Mouse (Mus musculus): ENCODE results near the gene Lrrc9. TPM values are rescaled to one million over a fixed set of nuclear protein-coding genes. Genes with fewer than 3 reads are reported as not detected.

Lrrc9 gene
- total RNA-seq, 2 experiments from 2014 or later = 1.1 to 2.1 TPM

DNA sequence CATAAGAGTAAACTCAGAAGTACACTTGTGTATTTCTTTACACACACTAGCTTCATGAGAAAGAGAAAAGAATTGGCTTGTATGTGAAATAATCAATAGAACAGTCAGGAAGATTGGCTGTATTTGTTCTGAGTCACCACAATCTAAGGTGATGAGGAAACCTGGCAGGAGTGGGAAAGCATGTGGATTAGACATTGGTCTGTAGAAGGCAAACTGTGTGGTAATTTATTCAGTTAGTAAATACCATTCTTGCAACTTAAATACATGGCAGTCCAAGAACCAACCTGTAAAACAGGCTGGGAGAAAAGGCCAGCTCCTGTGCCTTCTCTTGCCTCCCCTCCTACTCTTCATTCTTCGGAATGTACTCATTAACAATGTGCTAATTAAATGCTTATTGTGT, 25.6 kb downstream of the Lrrc9 start:
- DNase-seq (ENCODE audit: extremely low spot score in 1 of 2, low spot score in 1 of 2) = no peak

- no peak for DNase-seq (ENCODE audit: extremely low spot score in 1 of 2, low spot score in 1 of 2)
Observed at GRCm38 (mm10) chr12:72467789-72468188, 26.1 kb downstream of the Lrrc9 start.

DNA sequence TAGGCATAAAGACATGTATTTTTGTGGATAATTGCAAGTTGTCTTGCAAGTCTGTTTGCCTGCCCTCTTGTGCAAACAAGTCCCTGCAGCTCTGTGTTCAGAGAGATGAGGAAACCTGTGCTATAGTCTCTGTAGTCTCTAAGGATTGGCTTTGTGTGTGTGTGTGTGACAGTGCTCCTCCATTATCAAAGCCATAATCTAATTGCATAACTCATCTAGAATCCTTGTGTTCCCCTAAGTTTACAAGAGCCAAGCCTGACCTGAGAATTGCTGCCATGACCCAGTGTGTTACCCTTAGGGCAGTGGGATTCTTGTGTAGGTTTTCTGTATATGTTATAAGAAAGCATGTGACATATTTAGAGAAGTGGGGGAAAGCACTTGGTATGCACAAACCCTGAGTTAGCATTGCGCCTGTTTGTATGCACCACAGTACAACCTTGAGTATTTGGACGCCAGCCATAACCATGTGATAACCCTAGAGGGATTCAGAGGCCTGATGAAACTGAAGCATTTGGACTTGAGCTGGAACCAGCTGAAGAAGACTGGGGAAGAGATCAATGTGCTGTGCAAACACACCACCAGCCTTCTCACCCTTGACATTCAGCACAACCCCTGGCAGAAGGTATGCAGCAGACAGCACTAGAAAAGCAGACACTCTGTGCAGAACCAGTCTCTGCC, 35.2 kb downstream of the Lrrc9 start:
- DNase-seq (ENCODE audit: extremely low spot score in 1 of 2, low spot score in 1 of 2) = no peak

GRCm38 (mm10) chr12:72482226-72482625, 40.6 kb downstream of the Lrrc9 start:
- DNase-seq (ENCODE audit: extremely low spot score in 1 of 2, low spot score in 1 of 2) = no peak

GRCm38 (mm10) chr12:72484872-72485271, 43.2 kb downstream of the Lrrc9 start:
- no peak for DNase-seq (ENCODE audit: extremely low spot score in 1 of 2, low spot score in 1 of 2)

DNA sequence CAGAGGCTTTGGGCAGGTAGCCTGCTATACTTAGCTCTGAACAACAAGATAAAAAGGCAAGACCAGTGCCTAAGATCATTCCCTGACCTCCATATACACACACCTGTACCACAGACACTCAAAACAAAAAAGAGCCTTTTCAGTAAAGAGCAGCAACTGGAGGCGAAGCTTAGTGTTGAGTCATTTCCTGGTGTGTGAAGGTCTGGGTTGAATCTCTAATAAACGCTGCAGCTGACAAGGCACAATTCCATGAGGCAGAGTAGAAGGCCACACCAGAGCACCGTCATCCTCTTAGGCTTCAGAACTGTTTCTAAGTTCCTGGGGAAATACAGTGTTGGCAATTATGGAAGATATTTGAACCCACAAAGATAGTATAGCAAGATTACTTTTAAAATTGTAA, 45.8 kb downstream of the Lrrc9 start:
- DNase-seq (ENCODE audit: extremely low spot score in 1 of 2, low spot score in 1 of 2) = no peak

DNA sequence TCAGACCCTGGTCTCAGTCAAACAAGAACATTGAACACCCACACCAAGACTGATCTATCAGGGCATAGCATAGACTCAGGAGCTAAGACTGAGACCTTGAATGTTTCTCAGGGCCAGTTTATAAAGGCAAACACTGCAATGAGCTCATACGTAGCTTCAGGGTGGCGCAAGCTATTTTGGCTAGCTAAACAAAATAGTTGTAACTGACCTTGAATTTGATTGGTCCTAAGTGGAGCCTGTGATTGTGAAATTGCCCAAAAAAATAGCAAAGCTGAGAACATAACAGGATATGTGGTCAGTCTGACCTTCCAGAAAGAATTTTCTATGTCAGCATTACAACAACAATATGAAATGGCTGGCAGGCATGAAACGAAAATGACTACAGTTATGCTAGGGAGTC, 48.3 kb downstream of the Lrrc9 start:
- DNase-seq (ENCODE audit: extremely low spot score in 1 of 2, low spot score in 1 of 2) = no peak

DNA sequence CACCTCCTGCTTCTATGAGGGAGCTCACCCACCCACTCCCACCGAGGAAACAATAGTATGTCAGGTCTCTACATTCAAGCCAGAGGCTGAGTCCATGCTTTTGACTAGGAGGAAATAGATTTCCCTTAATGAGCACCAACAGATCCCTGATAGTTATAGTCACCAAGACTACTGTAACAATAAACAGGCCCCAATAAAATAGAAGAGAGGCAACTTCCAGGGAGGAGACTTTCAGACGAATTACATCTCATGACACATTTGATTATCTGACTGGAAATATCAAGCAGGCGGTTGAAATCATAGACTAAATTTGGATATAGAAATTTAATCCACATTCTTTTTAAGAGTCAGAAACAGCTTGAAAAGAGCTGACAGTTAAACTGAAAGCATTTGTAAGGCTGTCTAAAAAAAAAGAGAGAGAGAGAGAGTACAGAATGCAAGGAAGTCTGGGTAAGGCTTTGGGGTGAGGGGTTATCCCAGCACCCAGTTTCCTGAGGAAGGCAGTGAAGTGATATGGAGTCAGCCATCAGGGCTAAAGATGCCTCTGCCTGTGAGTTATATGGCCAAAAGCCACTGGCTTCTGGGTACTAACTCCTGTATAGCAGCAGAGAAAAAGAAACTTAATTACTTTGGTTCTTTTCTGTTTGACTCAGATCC, 49.5 kb downstream of the Lrrc9 start:
- no peak for DNase-seq (ENCODE audit: extremely low spot score in 1 of 2, low spot score in 1 of 2)

GRCm38 (mm10) chr12:72496866-72497600, 55.4 kb downstream of the Lrrc9 start:
- DNase-seq (ENCODE audit: extremely low spot score in 1 of 2, low spot score in 1 of 2) = no peak

GRCm38 (mm10) chr12:72509606-72510005, 67.9 kb downstream of the Lrrc9 start:
- no peak for DNase-seq (ENCODE audit: extremely low spot score in 1 of 2, low spot score in 1 of 2)

GRCm38 (mm10) chr12:72515446-72515845, 73.8 kb downstream of the Lrrc9 start:
- no peak for DNase-seq (ENCODE audit: extremely low spot score in 1 of 2, low spot score in 1 of 2)

DNA sequence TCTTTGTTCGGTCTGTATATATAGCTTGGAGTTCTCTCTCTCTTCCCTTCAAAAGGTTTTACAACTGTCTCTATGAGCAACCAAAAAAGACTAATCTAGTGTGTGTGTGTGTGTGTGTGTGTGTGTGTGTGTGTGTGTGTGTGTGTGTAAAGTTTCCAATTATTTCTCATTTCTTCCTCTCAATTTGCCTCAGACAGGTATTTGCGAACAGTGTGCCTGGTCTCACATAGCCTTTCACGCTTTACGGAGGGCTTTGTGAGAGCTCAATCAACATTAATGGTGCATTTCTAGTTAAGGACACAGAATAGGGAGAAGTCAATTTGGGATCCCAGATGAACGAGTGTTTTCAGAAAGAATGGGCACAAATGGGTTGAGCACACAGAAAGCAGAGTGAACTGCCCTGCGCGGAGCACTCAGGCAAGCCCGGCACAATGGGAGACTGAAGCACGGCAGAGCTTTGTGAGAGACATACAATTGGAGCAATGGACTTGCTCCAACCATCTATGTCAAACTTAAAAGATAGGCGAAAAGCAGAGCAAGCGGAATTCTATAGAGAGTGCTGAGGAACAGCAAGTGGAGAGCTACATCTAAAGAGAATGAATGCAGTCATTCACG, 76.6 kb downstream of the Lrrc9 start:
- no peak for DNase-seq (ENCODE audit: extremely low spot score in 1 of 2, low spot score in 1 of 2)

DNA sequence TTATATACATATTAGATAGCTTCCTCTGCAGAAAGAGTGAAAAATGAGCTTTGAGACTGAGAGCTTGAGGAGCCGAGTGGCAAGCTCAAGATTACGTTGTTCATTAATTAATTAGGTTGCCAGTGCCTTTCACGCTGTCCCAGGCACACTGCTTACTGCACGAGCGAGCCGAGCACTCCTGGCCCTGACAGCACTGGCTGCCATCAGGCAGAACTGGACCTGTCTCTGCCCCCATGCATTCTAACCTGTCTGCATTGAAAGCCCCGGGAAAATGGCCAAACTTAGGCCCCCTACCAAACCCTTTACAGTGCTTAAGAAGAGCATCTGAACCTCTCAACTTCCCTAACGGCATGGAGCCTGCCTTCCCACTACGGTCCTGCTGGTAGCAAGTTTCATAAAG, 77.7 kb downstream of the Lrrc9 start:
- no peak for DNase-seq (ENCODE audit: extremely low spot score in 1 of 2, low spot score in 1 of 2)

DNA sequence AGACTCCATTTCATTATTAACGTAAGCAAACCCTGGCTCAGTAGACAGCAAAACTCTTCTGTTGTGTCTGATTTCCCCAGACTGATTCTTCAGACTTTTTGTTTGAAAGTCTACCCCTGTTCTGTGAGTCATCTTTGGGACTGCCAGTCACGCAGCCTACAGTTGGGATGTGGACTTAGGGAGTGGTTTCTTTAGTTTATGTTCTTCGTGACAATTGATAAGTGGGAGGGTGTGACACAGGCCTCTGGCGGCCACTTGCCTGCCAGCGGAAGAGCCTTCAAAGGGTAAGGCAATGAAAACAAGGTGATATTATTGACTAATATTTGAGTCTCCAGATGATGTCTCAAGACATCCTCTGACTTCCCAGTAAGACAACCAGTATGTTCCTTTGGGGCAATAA, 78.2 kb downstream of the Lrrc9 start:
- DNase-seq (ENCODE audit: extremely low spot score in 1 of 2, low spot score in 1 of 2) = no peak

- peak; percentile 33 to 84 for DNase-seq (ENCODE audit: extremely low spot score in 1 of 2, low spot score in 1 of 2)
Observed at GRCm38 (mm10) chr12:72520645-72521044, 79.0 kb downstream of the Lrrc9 start.

DNA sequence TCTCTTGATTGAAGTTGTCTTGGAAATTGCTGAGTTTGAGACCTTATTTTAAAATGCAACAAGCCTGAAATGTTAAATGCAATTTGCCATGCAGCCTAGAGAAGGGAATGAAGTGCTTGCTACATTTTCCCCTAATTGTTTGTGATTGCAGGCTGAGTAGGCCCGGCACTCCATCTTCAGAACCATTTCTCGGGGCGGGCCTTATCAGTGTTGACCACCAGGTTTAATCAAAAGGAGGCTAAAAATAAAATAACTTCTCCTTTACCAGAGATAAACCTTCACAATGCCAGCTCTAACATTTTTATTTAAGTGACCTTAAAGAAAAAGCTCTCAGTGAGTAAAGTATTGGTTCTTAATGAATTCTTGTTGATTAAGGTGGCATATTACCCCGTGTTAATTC, 83.9 kb downstream of the Lrrc9 start:
- no peak for DNase-seq (ENCODE audit: extremely low spot score in 1 of 2, low spot score in 1 of 2)

DNA sequence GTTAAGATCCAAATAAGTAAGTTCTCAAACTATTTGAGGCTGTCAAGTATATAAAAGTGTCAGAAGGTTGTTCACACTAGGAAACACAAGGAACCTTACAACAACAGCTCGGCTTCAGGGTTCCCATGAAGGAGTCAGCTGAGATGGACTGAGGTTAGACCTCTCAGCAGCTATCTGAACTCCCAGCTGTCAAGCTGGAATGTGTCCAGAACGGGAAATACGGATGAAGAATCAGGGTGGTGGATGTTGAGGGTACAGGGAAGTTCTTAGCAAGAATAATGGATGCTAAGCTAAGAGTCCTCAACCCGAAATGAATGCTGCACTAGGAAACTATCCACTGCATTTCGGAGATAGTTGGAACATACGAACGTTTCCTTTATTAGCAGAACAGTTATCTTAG, 90.6 kb downstream of the Lrrc9 start:
- no peak for DNase-seq (ENCODE audit: extremely low spot score in 1 of 2, low spot score in 1 of 2)

DNA sequence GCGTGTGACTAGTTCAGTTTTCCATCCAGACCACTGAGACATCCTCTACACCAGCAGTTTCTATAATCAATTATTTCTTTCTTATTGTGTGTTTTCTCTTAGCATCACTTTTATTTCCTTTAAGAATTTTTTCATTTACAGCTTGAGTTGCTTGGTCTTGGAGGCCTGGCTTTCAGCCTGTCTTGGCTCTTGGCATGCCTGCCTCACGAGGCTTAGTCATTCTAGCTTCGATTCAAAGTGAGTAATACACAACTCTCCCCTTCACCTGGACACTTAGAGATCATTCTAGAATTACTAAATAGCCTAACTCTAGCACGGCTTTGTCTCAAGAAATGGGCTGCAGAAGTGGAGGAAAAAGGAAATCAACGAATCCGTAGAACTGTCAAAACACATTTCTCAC, 92.3 kb downstream of the Lrrc9 start:
- DNase-seq (ENCODE audit: extremely low spot score in 1 of 2, low spot score in 1 of 2) = no peak

- no peak for DNase-seq (ENCODE audit: extremely low spot score in 1 of 2, low spot score in 1 of 2)
Observed at GRCm38 (mm10) chr12:72535599-72535998, 93.9 kb downstream of the Lrrc9 start.

- DNase-seq (ENCODE audit: extremely low spot score in 1 of 2, low spot score in 1 of 2) = peak; percentile 90 to 91
Observed at GRCm38 (mm10) chr12:72536021-72536597, 94.4 kb downstream of the Lrrc9 start, which contains the start of gene Pcnx4. TSS of gene Pcnx4 (plus strand) at chr12:72536383.

DNA sequence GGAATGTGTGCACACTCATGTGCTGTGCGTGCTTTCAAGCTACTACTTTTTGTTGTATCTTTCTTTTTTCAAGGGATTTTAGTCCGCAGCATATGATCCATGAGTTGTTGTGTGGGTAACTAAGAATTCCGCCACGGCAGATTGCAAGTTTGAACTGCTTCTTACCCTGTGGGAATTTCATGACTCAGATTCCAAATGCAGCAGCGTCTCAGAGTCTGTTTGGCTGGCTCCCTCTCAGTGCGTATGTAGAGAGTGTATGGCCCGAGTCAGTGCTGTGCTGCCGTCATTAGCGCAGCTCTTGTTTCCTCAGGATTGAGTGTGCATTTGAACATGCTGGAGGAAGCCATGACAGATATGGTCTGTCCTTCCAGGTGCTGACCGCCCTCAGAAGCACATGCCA, 96.9 kb downstream of the Lrrc9 start:
- DNase-seq (ENCODE audit: extremely low spot score in 1 of 2, low spot score in 1 of 2) = no peak
